Mouse (Mus musculus) small intestine, adult 2 months (tissue): ENCODE data around the gene Utf1. TPM values are rescaled to one million over a fixed set of nuclear protein-coding genes. Genes with fewer than 3 reads are reported as not detected.

Experiments used
- H3K27ac ChIP-seq: fragments of 200-500 bp; 2 replicates; pipeline ENCODE4 v1.5.1; 2012; ENCODE audit warnings: low read depth, low read length, control low read depth, inconsistent platforms; ENCODE audit not compliant: insufficient read depth
- H3K27me3 ChIP-seq: fragments of 200-500 bp; 2 replicates; pipeline ENCODE4 v1.6.1; 2012; ENCODE audit warnings: mild to moderate bottlenecking, moderate library complexity, low read length, inconsistent platforms; ENCODE audit not compliant: control insufficient read depth, insufficient read depth
- H3K36me3 ChIP-seq: fragments of 200-500 bp; 2 replicates; pipeline ENCODE4 v1.6.1; 2012; ENCODE audit warnings: mild to moderate bottlenecking, low read length, control low read depth, inconsistent platforms; ENCODE audit not compliant: control insufficient read depth, insufficient read depth
- H3K4me1 ChIP-seq: fragments of 200-500 bp; 2 replicates; pipeline ENCODE4 v1.6.1; 2012; ENCODE audit warnings: low read length, inconsistent platforms, mixed read lengths; ENCODE audit not compliant: control insufficient read depth, insufficient read depth, insufficient read length
- H3K4me3 ChIP-seq: fragments of 200-500 bp; 2 replicates; pipeline ENCODE4 v1.5.1; 2012; ENCODE audit warnings: low read depth, mild to moderate bottlenecking, control low read depth, inconsistent platforms, low read length, moderate library complexity
- CTCF ChIP-seq: fragments of 200-500 bp; IDR thresholded peaks from 2 replicates; pipeline ENCODE4 v1.5.1; 2012; ENCODE audit warnings: low read depth, mild to moderate bottlenecking, control low read depth, inconsistent platforms, low read length, moderate library complexity, mixed read lengths; ENCODE audit not compliant: insufficient replicate concordance, insufficient read length; ENCODE audit errors: extremely low read depth
- POLR2A ChIP-seq: fragments of 200-500 bp; IDR thresholded peaks from 2 replicates; pipeline ENCODE4 v1.6.1; 2012; ENCODE audit warnings: low read depth, mild to moderate bottlenecking, control low read depth, inconsistent platforms, low read length, moderate library complexity
- WGBS: fragments of 180-500 bp; shearing (Covaris S2); methylation state at CpG from one replicate; pipeline ENCODE4 v1.1.7; 2018; 5-methylcytosine and 5-hydroxymethylcytosine counted together
- polyA plus RNA-seq: library from polyadenylated mRNA; depleted of rRNA; stranded (reverse); fragments of >200 nt; gene quantifications from 2 replicates; pipeline ENCODE4 v1.2.3, GENCODE M21; 2012; rRNA removed

Gene Utf1
- 0.20 and 0.67 TPM in 2 replicates for polyA plus RNA-seq

GRCm38 (mm10) chr7:139943674-139944281, at the start of gene Utf1:
Utf1 (plus strand) TSS chr7:139943789.
- Histone ChIP-seq H3K27ac (no peak within 1 kb of the TSS), H3K4me1 (peaks cover 8% of the 10 kb centered on the region), H3K4me3 (peak within 1 kb of the TSS; percentile 45), H3K36me3 (no peaks in the 10 kb centered on the region), H3K27me3 (peaks cover 26% of the 10 kb centered on the region)
- 2% methylated on average over 59 of the region's 59 CpGs for WGBS
- TF ChIP-seq POLR2A (no peak), CTCF (no peak)

GRCm38 (mm10) chr7:139894655-139895557, 48.7 kb upstream of the Utf1 start, which contains the start of gene Kndc1:
Kndc1 (plus strand) TSS chr7:139894696.
- H3K27me3 ChIP-seq, result no peaks in the 10 kb centered on the region; the same call in 1 of the 2 replicates
- no peak within 1 kb of the TSS for H3K27ac ChIP-seq
- TF ChIP-seq CTCF, result no peak
- TF ChIP-seq POLR2A, result no peak
- no peaks in the 10 kb centered on the region for H3K36me3 ChIP-seq
- H3K4me3 ChIP-seq, result no peak within 1 kb of the TSS
- H3K4me1 ChIP-seq, result no peaks in the 10 kb centered on the region
- 2% methylated on average over 50 of the region's 50 CpGs for WGBS

GRCm38 (mm10) chr7:139896271-139896670, 47.3 kb upstream of the Utf1 start:
- TF ChIP-seq POLR2A, result no peak
- no peak for TF ChIP-seq CTCF
- WGBS, result 83% methylated on average over 7 of the region's 7 CpGs
- Histone ChIP-seq H3K36me3 (no peaks in the 10 kb centered on the region), H3K27ac (no peak overlapping the region), H3K27me3 (no peaks in the 10 kb centered on the region; the same call in 1 of the 2 replicates), H3K4me3 (no peak overlapping the region), H3K4me1 (no peaks in the 10 kb centered on the region)

DNA sequence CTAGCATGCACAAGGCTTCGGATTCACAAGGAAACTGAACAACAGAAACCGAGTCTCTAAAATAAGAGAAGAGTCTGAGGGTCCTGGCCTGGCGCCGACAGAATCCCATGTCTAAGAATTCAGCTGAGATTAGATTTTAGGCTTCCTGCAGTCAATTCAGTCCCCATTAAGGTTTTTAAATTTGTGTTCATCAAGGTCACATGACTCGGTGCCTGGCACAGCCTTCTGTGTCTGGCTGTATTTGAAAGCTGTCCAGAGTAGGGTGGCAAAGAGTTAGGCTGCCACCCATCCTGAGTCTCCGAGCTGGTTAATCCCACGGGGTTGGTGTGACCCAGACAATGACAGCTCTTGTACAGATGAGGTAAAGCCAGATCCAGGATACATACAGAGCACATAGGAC, 46.8 kb upstream of the Utf1 start:
- Histone ChIP-seq H3K27me3 (no peaks in the 10 kb centered on the region; the same call in 1 of the 2 replicates), H3K27ac (no peak overlapping the region), H3K4me3 (no peak overlapping the region), H3K36me3 (no peaks in the 10 kb centered on the region), H3K4me1 (no peaks in the 10 kb centered on the region)
- WGBS, result 75% methylated on average over 7 of the region's 7 CpGs
- TF ChIP-seq POLR2A (no peak), CTCF (no peak)

DNA sequence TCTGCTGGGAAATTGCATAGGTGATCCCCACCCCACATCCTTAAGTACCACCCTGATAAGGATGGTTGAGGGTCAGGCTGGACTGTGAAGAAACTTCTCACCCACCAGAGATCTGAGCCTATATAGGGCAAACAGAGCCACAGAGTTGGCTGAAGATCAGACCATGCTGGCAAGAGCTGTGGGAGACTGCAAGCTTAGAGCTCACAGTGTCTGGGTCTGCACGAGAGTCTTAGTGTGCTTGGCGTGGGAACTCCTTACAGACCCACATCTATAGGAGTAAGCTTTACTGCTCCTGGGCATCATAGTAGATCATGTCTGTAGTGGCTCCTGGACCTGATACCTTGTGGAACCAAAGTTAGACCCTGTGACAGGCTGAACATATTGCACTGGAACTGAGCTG, 45.0 kb upstream of the Utf1 start:
- Histone ChIP-seq H3K4me1 (no peaks in the 10 kb centered on the region), H3K27me3 (no peaks in the 10 kb centered on the region; the same call in 1 of the 2 replicates), H3K4me3 (no peak overlapping the region), H3K27ac (no peak overlapping the region), H3K36me3 (no peaks in the 10 kb centered on the region)
- TF ChIP-seq CTCF (no peak), POLR2A (no peak)
- WGBS, result 77% methylated on average over 2 of the region's 2 CpGs

DNA sequence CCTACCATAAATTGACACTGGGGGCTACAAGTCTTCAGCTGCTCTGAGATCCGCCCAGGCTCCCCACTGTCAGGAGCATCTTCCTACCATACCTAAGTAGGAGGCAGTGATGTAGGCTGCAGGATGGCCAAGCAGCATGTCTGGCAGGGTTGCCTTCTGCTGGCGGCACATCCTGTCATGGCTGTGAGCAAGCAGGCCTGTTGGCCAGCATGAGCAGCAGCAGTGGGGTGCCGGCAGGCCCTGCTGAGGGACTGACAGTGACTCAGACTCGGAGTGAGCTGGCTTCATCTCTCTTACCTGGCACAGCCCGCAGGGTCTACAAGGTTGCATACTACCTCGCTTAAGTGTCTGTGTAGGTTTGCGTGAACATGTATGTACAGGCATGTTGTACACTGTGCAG, 44.1 kb upstream of the Utf1 start:
- 78% methylated on average over 7 of the region's 7 CpGs for WGBS
- H3K4me1 ChIP-seq, result no peaks in the 10 kb centered on the region
- no peaks in the 10 kb centered on the region for H3K36me3 ChIP-seq
- no peak overlapping the region for H3K4me3 ChIP-seq
- TF ChIP-seq POLR2A (no peak), CTCF (no peak)
- H3K27ac ChIP-seq, result no peak overlapping the region
- H3K27me3 ChIP-seq, result no peaks in the 10 kb centered on the region; the same call in 1 of the 2 replicates

DNA sequence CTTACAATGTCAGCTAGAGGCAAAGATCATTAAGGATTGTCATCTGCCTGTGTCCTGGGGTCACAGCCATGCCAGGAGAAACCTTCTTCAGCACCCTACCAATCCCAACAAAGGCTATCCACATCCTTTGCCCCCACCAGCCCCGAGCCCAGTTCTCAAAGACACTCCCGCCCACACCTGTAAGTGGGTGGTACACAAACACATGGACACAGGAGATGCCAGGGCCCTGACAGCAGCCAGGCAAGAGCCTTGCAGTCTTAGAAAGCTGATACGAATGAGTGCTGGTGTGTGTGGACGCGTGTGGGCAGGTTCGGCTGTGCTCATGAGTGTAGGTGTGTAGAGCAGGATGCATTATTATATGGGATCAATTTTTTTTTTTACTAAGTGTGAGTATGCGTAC, 43.1 kb upstream of the Utf1 start:
- WGBS, result 86% methylated on average over 7 of the region's 7 CpGs
- TF ChIP-seq CTCF, result no peak
- TF ChIP-seq POLR2A, result no peak
- Histone ChIP-seq H3K4me1 (no peaks in the 10 kb centered on the region), H3K4me3 (no peak overlapping the region), H3K27me3 (no peaks in the 10 kb centered on the region), H3K27ac (no peak overlapping the region), H3K36me3 (no peaks in the 10 kb centered on the region)
